Mouse (Mus musculus) intestine, embryonic 16.5 days (tissue): Measurements from ENCODE around the gene Carmil1. TPM values are rescaled to one million over a fixed set of nuclear protein-coding genes. Genes with fewer than 3 reads are reported as not detected.

Experiments
- ATAC-seq: fragments of 200-750 bp; cut with Nextera tagmentation; 2 replicates; pipeline ENCODE4 v1.8.0; 2017; ENCODE audit warnings: moderate TSS enrichment, moderate library complexity
- H3K27ac ChIP-seq: fragments of 300-500 bp; sonication (generic); 2 replicates; pipeline ENCODE4 v1.5.1; 2014; ENCODE audit warnings: mild to moderate bottlenecking, low read length
- H3K27me3 ChIP-seq: fragments of 300-500 bp; sonication (generic); replicated peaks from 2 replicates; pipeline ENCODE4 v1.6.1; 2014; ENCODE audit warnings: low read length, control low read depth, mixed read lengths; ENCODE audit not compliant: control insufficient read depth, insufficient read depth
- H3K36me3 ChIP-seq: fragments of 300-500 bp; sonication (generic); 2 replicates; pipeline ENCODE4 v1.6.1; 2014; ENCODE audit warnings: low read length, control low read depth; ENCODE audit not compliant: control insufficient read depth, insufficient read depth
- H3K4me1 ChIP-seq: fragments of 300-500 bp; sonication (generic); 2 replicates; pipeline ENCODE4 v1.6.1; 2014; ENCODE audit warnings: low read length, control low read depth, mixed read lengths; ENCODE audit not compliant: control insufficient read depth, insufficient read depth
- H3K4me2 ChIP-seq: fragments of 300-500 bp; sonication (generic); 2 replicates; pipeline ENCODE4 v1.6.1; 2014; ENCODE audit warnings: low read depth, low read length, control low read depth
- H3K4me3 ChIP-seq: fragments of 300-500 bp; sonication (generic); 2 replicates; pipeline ENCODE4 v1.5.1; 2014; ENCODE audit warnings: mild to moderate bottlenecking, low read length
- H3K9ac ChIP-seq: fragments of 300-500 bp; sonication (generic); 2 replicates; pipeline ENCODE4 v1.6.1; 2014; ENCODE audit warnings: low read depth, low read length
- H3K9me3 ChIP-seq: fragments of 300-500 bp; sonication (generic); 2 replicates; pipeline ENCODE4 v1.6.1; 2016; ENCODE audit warnings: low read length, control low read depth; ENCODE audit not compliant: control insufficient read depth
- WGBS: fragments of 180-500 bp; shearing (Covaris S2); extraction: QIAGEN DNeasy Blood & Tissue Kit; methylation state at CpG from one replicate; pipeline ENCODE4 v1.1.7; 2014; 5-methylcytosine and 5-hydroxymethylcytosine counted together
- polyA plus RNA-seq: library from polyadenylated mRNA; unstranded; fragments of >200 nt; fragmentation: Nextera tagmentation; extraction: Ambion mirVana; gene quantifications from 2 replicates; pipeline ENCODE4 v1.2.1, GENCODE M21; 2015

The Carmil1 gene
- polyA plus RNA-seq, 1 experiment from 2014 or later, result 33.1 TPM

DNA sequence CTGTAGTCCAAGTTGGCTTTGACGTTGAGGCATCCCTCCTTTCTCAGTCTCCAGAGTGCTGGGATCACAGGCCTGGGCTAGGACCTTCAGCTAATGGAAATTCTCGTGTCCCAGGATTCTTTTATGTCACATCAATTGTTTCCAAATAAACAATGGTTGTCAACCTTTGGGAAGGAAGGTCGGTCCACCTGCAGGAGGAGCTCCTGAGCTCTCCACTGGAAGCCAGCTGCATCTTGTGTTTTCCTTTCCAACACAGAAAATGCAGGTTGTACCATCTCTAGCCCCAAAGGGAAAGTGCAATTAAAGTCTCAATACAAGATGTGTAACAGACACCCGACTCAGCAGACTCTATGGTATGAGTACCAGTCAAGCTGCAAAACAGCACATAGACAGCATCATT, 25.7 kb upstream of the Carmil1 start:
- H3K4me3 ChIP-seq, result no peak overlapping the region
- no peak overlapping the region for H3K9ac ChIP-seq
- no peaks in the 10 kb centered on the region for H3K27me3 ChIP-seq
- H3K9me3 ChIP-seq, result no peaks in the 10 kb centered on the region
- no peaks in the 10 kb centered on the region for H3K36me3 ChIP-seq
- WGBS, result 52% methylated on average over 4 of the region's 4 CpGs
- no peak overlapping the region for H3K4me2 ChIP-seq
- no peak for ATAC-seq
- no peak overlapping the region for H3K27ac ChIP-seq
- H3K4me1 ChIP-seq, result no peaks in the 10 kb centered on the region

DNA sequence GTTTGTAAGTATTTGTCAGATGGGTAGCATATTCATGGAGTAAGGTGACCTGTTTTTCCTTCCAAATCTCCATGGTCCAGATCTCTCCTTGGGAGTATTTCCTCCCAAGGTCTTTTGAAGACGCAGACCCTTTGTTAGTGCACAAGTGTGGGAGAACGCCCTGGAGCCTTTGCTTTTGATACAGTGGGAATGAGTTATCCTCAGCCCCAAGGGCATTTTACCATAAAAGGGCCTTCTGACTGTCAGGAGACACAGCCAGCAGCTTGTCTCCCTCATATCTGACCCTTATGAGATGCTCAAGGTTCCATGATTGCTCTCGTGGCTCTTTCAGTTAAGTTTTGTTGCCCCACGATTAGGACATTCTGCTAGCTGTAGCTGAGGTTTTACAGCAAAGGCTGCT, 24.9 kb upstream of the Carmil1 start:
- Histone ChIP-seq H3K27me3 (no peaks in the 10 kb centered on the region), H3K9me3 (no peaks in the 10 kb centered on the region), H3K36me3 (no peaks in the 10 kb centered on the region), H3K9ac (no peak overlapping the region), H3K4me2 (no peak overlapping the region), H3K27ac (no peak overlapping the region), H3K4me3 (no peak overlapping the region), H3K4me1 (no peaks in the 10 kb centered on the region)
- 73% methylated on average over 4 of the region's 4 CpGs for WGBS
- ATAC-seq, result no peak

- no peaks in the 10 kb centered on the region for H3K9me3 ChIP-seq
- H3K9ac ChIP-seq, result no peak overlapping the region
- no peak for ATAC-seq
- H3K4me2 ChIP-seq, result no peak overlapping the region
- no peak overlapping the region for H3K27ac ChIP-seq
- no peaks in the 10 kb centered on the region for H3K36me3 ChIP-seq
- no peaks in the 10 kb centered on the region for H3K4me1 ChIP-seq
- no peaks in the 10 kb centered on the region for H3K27me3 ChIP-seq
- H3K4me3 ChIP-seq, result no peak overlapping the region
- 14% methylated on average over 4 of the region's 4 CpGs for WGBS
Measured at GRCm38 (mm10) chr13:24297252-24297651, 16.7 kb upstream of the Carmil1 start.

DNA sequence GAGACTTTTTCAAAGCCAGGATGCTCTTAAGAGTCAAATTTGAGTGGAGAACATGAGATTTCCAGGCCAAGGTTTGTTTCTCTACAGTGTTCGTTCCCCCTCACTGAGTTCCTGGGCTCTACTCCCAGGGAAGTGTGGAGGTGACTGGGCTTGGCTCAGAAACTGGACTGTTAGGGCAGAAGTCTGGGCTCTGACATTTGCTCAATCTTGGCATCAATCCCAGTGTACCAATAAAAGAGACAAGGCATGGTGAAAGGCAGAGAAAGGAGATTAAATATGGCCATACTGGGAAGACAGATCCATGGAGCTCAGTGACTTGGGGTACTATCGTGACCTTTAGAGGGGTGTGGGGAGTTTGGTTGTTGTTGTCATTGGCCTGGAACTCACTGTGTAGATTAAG, 6.8 kb upstream of the Carmil1 start:
- Histone ChIP-seq H3K36me3 (no peaks in the 10 kb centered on the region), H3K4me3 (no peak overlapping the region), H3K27me3 (no peaks in the 10 kb centered on the region), H3K4me2 (no peak overlapping the region), H3K9ac (no peak overlapping the region), H3K4me1 (no peaks in the 10 kb centered on the region), H3K27ac (no peak overlapping the region), H3K9me3 (no peaks in the 10 kb centered on the region)
- 76% methylated on average over 2 of the region's 2 CpGs for WGBS
- no peak for ATAC-seq

GRCm38 (mm10) chr13:24279762-24280438, 695 bp downstream of the Carmil1 start:
- peaks cover 10% of the 10 kb centered on the region for H3K4me1 ChIP-seq
- H3K36me3 ChIP-seq, result no peaks in the 10 kb centered on the region
- peak; percentile 61 for ATAC-seq
- peak overlapping the region; percentile 88 for H3K4me2 ChIP-seq
- WGBS, result 4% methylated on average over 18 of the region's 21 CpGs
- no peaks in the 10 kb centered on the region for H3K27me3 ChIP-seq
- H3K4me3 ChIP-seq, result peak overlapping the region; percentile 84
- H3K9me3 ChIP-seq, result no peaks in the 10 kb centered on the region
- peak overlapping the region; percentile 91 for H3K9ac ChIP-seq
- H3K27ac ChIP-seq, result peak overlapping the region; percentile 92

GRCm38 (mm10) chr13:24279407-24279761, 1.2 kb downstream of the Carmil1 start:
- Histone ChIP-seq H3K4me3 (peak overlapping the region; percentile 84), H3K9me3 (no peaks in the 10 kb centered on the region), H3K4me2 (peak overlapping the region; percentile 88), H3K9ac (peak overlapping the region; percentile 91), H3K36me3 (no peaks in the 10 kb centered on the region), H3K4me1 (peaks cover 10% of the 10 kb centered on the region), H3K27me3 (no peaks in the 10 kb centered on the region), H3K27ac (peak overlapping the region; percentile 92)
- WGBS, result 40% methylated on average over 11 of the region's 11 CpGs
- peak; percentile 27 for ATAC-seq

DNA sequence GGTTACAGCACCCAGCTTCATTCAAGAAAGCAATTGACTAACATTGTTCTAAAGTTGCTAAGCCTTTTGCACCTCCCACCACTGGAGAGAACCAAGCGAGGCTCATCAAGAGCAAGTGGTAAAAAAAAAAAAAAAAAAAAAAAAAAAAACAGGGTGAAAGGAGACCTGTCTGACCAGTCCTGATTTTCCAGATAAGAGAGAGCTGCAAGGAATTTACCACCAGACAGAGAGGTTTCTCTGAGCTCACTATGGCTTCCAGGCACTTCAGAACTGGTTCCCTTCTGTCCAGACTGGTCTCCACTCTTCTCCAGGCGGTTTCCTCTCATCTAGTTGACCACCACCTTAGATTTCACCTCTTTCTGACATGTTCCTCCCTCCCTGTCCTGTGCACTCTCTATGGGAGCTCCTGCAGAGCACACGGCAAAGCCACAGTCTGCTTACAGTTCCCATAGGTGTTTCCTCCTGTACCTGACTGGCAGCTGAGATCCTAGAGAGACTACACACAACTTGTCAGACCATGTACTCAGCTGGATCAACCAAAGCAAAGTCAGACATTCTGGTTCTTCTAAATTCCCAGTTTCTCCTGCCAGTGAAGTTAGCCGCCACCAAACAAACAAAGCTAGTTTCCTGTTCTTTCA, 7.7 kb downstream of the Carmil1 start:
- 0 out of 2 replicates have a peak, but pooled peaks cover 1% of the 10 kb centered on the region for H3K4me1 ChIP-seq
- H3K27ac ChIP-seq, result peak overlapping the region; percentile 58
- no peaks in the 10 kb centered on the region for H3K36me3 ChIP-seq
- peak; percentile 75 for ATAC-seq
- H3K9me3 ChIP-seq, result no peaks in the 10 kb centered on the region
- H3K4me3 ChIP-seq, result no peak overlapping the region
- WGBS, result 56% methylated on average over 4 of the region's 4 CpGs
- no peaks in the 10 kb centered on the region for H3K27me3 ChIP-seq
- 0 out of 2 replicates have a peak overlapping the region, but pooled peaks have one; percentile 14 for H3K4me2 ChIP-seq
- H3K9ac ChIP-seq, result no peak overlapping the region

- 70% methylated on average over 3 of the region's 3 CpGs for WGBS
- no peak overlapping the region for H3K9ac ChIP-seq
- H3K27me3 ChIP-seq, result no peaks in the 10 kb centered on the region
- H3K4me2 ChIP-seq, result no peak overlapping the region
- no peak overlapping the region for H3K4me3 ChIP-seq
- no peaks in the 10 kb centered on the region for H3K4me1 ChIP-seq
- no peaks in the 10 kb centered on the region for H3K36me3 ChIP-seq
- H3K9me3 ChIP-seq, result no peaks in the 10 kb centered on the region
- H3K27ac ChIP-seq, result no peak overlapping the region
- no peak for ATAC-seq
Measured at GRCm38 (mm10) chr13:24269100-24269465, 11.5 kb downstream of the Carmil1 start.

- Histone ChIP-seq H3K9ac (no peak overlapping the region), H3K36me3 (no peaks in the 10 kb centered on the region), H3K9me3 (no peaks in the 10 kb centered on the region), H3K4me2 (no peak overlapping the region), H3K4me1 (no peaks in the 10 kb centered on the region), H3K4me3 (no peak overlapping the region), H3K27me3 (no peaks in the 10 kb centered on the region), H3K27ac (no peak overlapping the region)
- ATAC-seq, result no peak
- 77% methylated on average over 14 of the region's 14 CpGs for WGBS
Measured at GRCm38 (mm10) chr13:24268355-24269099, 12.1 kb downstream of the Carmil1 start.
